ENCODE assay signal across 10 mouse cellular contexts in the genomic region with DNA sequence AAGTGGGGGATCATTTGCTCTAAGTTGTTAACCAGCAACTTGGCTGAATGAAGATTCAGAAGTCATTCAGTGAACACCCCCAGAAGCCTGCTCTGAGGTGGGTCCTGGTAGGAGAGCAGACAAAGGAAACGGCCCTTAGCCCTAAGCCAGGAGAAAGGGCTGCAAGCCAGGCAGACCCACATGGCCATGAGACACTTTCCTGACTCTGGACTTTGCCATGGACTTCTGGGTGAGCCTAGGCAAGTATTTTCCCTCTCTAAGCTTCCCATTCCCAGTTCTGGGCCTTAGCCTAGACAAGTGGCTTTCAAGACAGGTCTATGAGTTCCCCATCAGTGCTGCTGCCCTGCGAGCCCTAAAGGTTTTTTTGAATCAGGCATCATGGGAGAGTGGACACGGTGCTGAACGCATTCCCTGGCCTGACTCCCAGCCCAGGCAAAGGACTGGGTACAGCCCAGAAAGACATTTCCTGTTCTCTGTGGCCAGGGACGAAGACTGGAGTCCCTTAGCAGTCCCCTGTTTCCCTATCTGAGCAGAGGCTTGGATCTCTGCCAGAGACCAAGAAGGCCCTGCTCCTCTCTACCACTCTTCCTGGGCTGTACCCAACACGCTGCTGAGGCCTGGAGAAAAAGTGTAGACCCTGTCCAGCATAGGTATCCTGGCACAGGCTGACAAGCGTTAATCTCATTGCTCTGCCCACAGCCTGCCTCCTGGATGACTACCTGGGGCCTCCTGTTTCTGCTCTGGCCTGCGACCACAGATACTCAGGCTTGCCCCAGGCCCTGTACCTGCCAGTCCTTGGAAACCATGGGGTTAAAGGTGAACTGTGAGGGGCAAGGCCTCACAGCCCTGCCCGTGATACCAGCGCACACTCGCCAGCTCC. TPM values are rescaled to one million over a fixed set of nuclear protein-coding genes. Genes with fewer than 3 reads are reported as not detected.
DNase-seq lines count a peak whose midpoint lies in the region; ATAC-seq and TF ChIP-seq lines count a peak whose summit lies in the region.
"Had no signal": no experiment of that assay in that cellular context is flagged by ENCODE, and none has a peak within 500 bp of the region (broad histone marks: within the 10 kb centered on the region; RNA-seq: fewer than 3 reads in every experiment).

No protein-coding gene starts in this region.

- H3K9me3 ChIP-seq in megakaryocyte, embryonic 14.5 days, result no peaks in the 10 kb centered on the region
- no peaks in the 10 kb centered on the region for H3K9me3 ChIP-seq in intestine, embryonic 16.5 days (ENCODE audit: control insufficient read depth, low read length)

- WGBS in intestine, embryonic 16.5 days, result 69% methylated on average over 11 of the region's 11 CpGs
- 56% methylated on average over 11 of the region's 11 CpGs for WGBS in thymus, adult 2 months

- peak overlapping the region; percentile 93 for H3K4me3 ChIP-seq in megakaryocyte, embryonic 14.5 days (replicated peaks)
- H3K4me3 ChIP-seq in intestine, embryonic 16.5 days (ENCODE audit: low read length), result no peak overlapping the region
- H3K4me3 ChIP-seq in thymus, adult 2 months (ENCODE audit: control insufficient read depth, insufficient read depth, low read length), result no peak overlapping the region

- TF ChIP-seq POLR2A in thymus, adult 2 months (IDR thresholded peaks at IDR 0.05; ENCODE audit: control insufficient read depth, extremely low read depth, insufficient read depth, low read length, poor library complexity), result no peak

- peaks cover 71% of the 10 kb centered on the region for H3K4me1 ChIP-seq in megakaryocyte, embryonic 14.5 days
- H3K4me1 ChIP-seq in intestine, embryonic 16.5 days (ENCODE audit: control insufficient read depth, insufficient read depth, low read length), result peaks cover 17% of the 10 kb centered on the region
- H3K4me1 ChIP-seq in thymus, adult 2 months (replicated peaks; ENCODE audit: control insufficient read depth, insufficient read depth, low read length), result no peaks in the 10 kb centered on the region

- TF ChIP-seq CTCF in thymus, adult 2 months (IDR thresholded peaks at IDR 0.05; ENCODE audit: borderline replicate concordance, control insufficient read depth, extremely low read depth, insufficient read depth, low read length, poor library complexity), result no peak

- no peak overlapping the region for H3K4me2 ChIP-seq in intestine, embryonic 16.5 days (ENCODE audit: low read depth, low read length)

- peak overlapping the region; percentile 18; the same call in 1 of the 2 replicates for H3K27ac ChIP-seq in intestine, embryonic 16.5 days (ENCODE audit: low read length)
- no peak overlapping the region for H3K27ac ChIP-seq in thymus, adult 2 months (ENCODE audit: control insufficient read depth, insufficient read depth, low read length)
- H3K27ac ChIP-seq: kidney, postnatal 0 days had no signal

- H3K36me3 ChIP-seq in megakaryocyte, embryonic 14.5 days (replicated peaks; ENCODE audit: low read length), result peaks cover 35% of the 10 kb centered on the region
- no peaks in the 10 kb centered on the region for H3K36me3 ChIP-seq in intestine, embryonic 16.5 days (ENCODE audit: control insufficient read depth, insufficient read depth, low read length)
- H3K36me3 ChIP-seq in thymus, adult 2 months (ENCODE audit: control insufficient read depth, insufficient read depth, low read length), result no peaks in the 10 kb centered on the region

- no peaks in the 10 kb centered on the region for H3K27me3 ChIP-seq in megakaryocyte, embryonic 14.5 days (replicated peaks)
- no peaks in the 10 kb centered on the region for H3K27me3 ChIP-seq in intestine, embryonic 16.5 days (replicated peaks; ENCODE audit: control insufficient read depth, insufficient read depth, low read length)
- no peaks in the 10 kb centered on the region for H3K27me3 ChIP-seq in thymus, adult 2 months (ENCODE audit: control insufficient read depth, insufficient read depth, low read length)

- DNase-seq in layer of hippocampus, postnatal 10 days (ENCODE audit: low spot score in 2 of 2), result no peak
- DNase-seq in thymus, adult 2 months, result no peak
- no peak for DNase-seq in frontal cortex, postnatal 25 days (ENCODE audit: low spot score in 2 of 2)

- H3K9ac ChIP-seq in intestine, embryonic 16.5 days (ENCODE audit: low read depth, low read length), result peak overlapping the region; percentile 29; the same call in 1 of the 2 replicates

- no peak for ATAC-seq in megakaryocyte, adult 5-6 weeks (ENCODE audit: poor library complexity, severe bottlenecking)
- ATAC-seq in erythroblast, adult 5-6 weeks (replicated peaks; ENCODE audit: low FRiP score, poor library complexity, severe bottlenecking), result peak; percentile 16; the same call in 1 of the 2 replicates
- peak; percentile 32 for ATAC-seq in intestine, embryonic 16.5 days
- ATAC-seq in megakaryocyte-erythroid progenitor cell, adult 5-6 weeks (replicated peaks; ENCODE audit: low FRiP score, low TSS enrichment, poor library complexity, severe bottlenecking), result peak; percentile 32

RNA-seq across cellular contexts. Expression of a gene that starts 0.7 kb away (rescaled TPM):
- 2,862 and 6,438 TPM in 2 replicates for polyA plus RNA-seq in megakaryocyte, embryonic 14.5 days (2012; ENCODE audit: insufficient read depth, low replicate concordance)
- 0.16 and 1.2 TPM in 2 replicates for total RNA-seq in megakaryocyte, adult 5-6 weeks (2015)
- total RNA-seq in megakaryocyte, adult 5-6 weeks (2017), result 0.59 TPM in 1 of 2 replicates, not detected in the other
- total RNA-seq in erythroblast, adult 5-6 weeks (2015; ENCODE audit: low replicate concordance), result 5.4 and 7.7 TPM in 2 replicates
- total RNA-seq in erythroblast, adult 5-6 weeks (2017; ENCODE audit: low replicate concordance), result 4.9 and 5.6 TPM in 2 replicates
- 1.5 and 2.0 TPM in 2 replicates for polyA plus RNA-seq in intestine, embryonic 16.5 days (2015; fragmentation: Nextera tagmentation; extraction: Ambion mirVana)
- total RNA-seq in megakaryocyte-erythroid progenitor cell, adult 5-6 weeks (2014; fragmentation: Nextera tagmentation), result 1.8 and 4.5 TPM in 2 replicates
- total RNA-seq in megakaryocyte-erythroid progenitor cell, adult 5-6 weeks (2017), result 3.1 and 7.3 TPM in 2 replicates
- total RNA-seq in layer of hippocampus, postnatal 10 days (2021), result under 1 TPM; 0.40 to 0.57 TPM
- 1.2 and 2.6 TPM in 2 replicates for polyA plus RNA-seq in thymus, adult 2 months (2012; rRNA removed)
- total RNA-seq: gastrocnemius, adult 18-20 months had no signal

RNA-seq across cellular contexts. Expression of a gene that starts 33.4 kb away (rescaled TPM):
- polyA plus RNA-seq in megakaryocyte, embryonic 14.5 days (2012; ENCODE audit: insufficient read depth, low replicate concordance), result 27.5 and 77.6 TPM in 2 replicates
- total RNA-seq in megakaryocyte, adult 5-6 weeks (2015), result 36.4 and 40.7 TPM in 2 replicates
- 12.7 and 13.3 TPM in 2 replicates for total RNA-seq in megakaryocyte, adult 5-6 weeks (2017)
- 173 and 230 TPM in 2 replicates for total RNA-seq in erythroblast, adult 5-6 weeks (2015; ENCODE audit: low replicate concordance)
- 219 and 239 TPM in 2 replicates for total RNA-seq in erythroblast, adult 5-6 weeks (2017; ENCODE audit: low replicate concordance)
- polyA plus RNA-seq in intestine, embryonic 16.5 days (2015; fragmentation: Nextera tagmentation; extraction: Ambion mirVana), result 11.3 and 12.2 TPM in 2 replicates
- 49.7 and 51.5 TPM in 2 replicates for total RNA-seq in megakaryocyte-erythroid progenitor cell, adult 5-6 weeks (2014; fragmentation: Nextera tagmentation)
- 4.5 and 9.9 TPM in 2 replicates for total RNA-seq in megakaryocyte-erythroid progenitor cell, adult 5-6 weeks (2017)
- total RNA-seq in layer of hippocampus, postnatal 10 days (2021), result 10 to 100 TPM; 19.3 to 21.2 TPM
- 54.4 and 56.0 TPM in 2 replicates for polyA plus RNA-seq in thymus, adult 2 months (2012; rRNA removed)

RNA-seq across cellular contexts. Expression of a gene that starts 47.9 kb away (rescaled TPM):
- polyA plus RNA-seq in megakaryocyte, embryonic 14.5 days (2012; ENCODE audit: insufficient read depth, low replicate concordance), result 1.2 TPM in 1 of 2 replicates, not detected in the other
- total RNA-seq in megakaryocyte, adult 5-6 weeks (2015), result 0.39 TPM in 1 of 2 replicates, not detected in the other
- total RNA-seq in megakaryocyte, adult 5-6 weeks (2017), result not detected in 2 replicates
- total RNA-seq in erythroblast, adult 5-6 weeks (2015; ENCODE audit: low replicate concordance), result not detected in 2 replicates
- total RNA-seq in erythroblast, adult 5-6 weeks (2017; ENCODE audit: low replicate concordance), result not detected in 2 replicates
- 0.69 and 0.73 TPM in 2 replicates for polyA plus RNA-seq in intestine, embryonic 16.5 days (2015; fragmentation: Nextera tagmentation; extraction: Ambion mirVana)
- 0.48 and 0.77 TPM in 2 replicates for total RNA-seq in megakaryocyte-erythroid progenitor cell, adult 5-6 weeks (2014; fragmentation: Nextera tagmentation)
- total RNA-seq in megakaryocyte-erythroid progenitor cell, adult 5-6 weeks (2017), result 0.72 and 1.2 TPM in 2 replicates
- 1 to 10 TPM; 3.6 to 7.4 TPM for total RNA-seq in layer of hippocampus, postnatal 10 days (2021)
- 0.17 and 0.55 TPM in 2 replicates for polyA plus RNA-seq in thymus, adult 2 months (2012; rRNA removed)

RNA-seq across cellular contexts. Expression of a gene that starts 57.1 kb away (rescaled TPM):
- polyA plus RNA-seq in megakaryocyte, embryonic 14.5 days (2012; ENCODE audit: insufficient read depth, low replicate concordance), result 13.2 TPM in 1 of 2 replicates, not detected in the other
- total RNA-seq in megakaryocyte, adult 5-6 weeks (2015), result 2.5 and 6.0 TPM in 2 replicates
- total RNA-seq in megakaryocyte, adult 5-6 weeks (2017), result 25.6 and 28.7 TPM in 2 replicates
- total RNA-seq in erythroblast, adult 5-6 weeks (2015; ENCODE audit: low replicate concordance), result 1.3 TPM in 2 replicates
- total RNA-seq in erythroblast, adult 5-6 weeks (2017; ENCODE audit: low replicate concordance), result 12.8 and 18.0 TPM in 2 replicates
- 3.7 and 4.1 TPM in 2 replicates for polyA plus RNA-seq in intestine, embryonic 16.5 days (2015; fragmentation: Nextera tagmentation; extraction: Ambion mirVana)
- total RNA-seq in megakaryocyte-erythroid progenitor cell, adult 5-6 weeks (2014; fragmentation: Nextera tagmentation), result 0.81 and 3.3 TPM in 2 replicates
- total RNA-seq in megakaryocyte-erythroid progenitor cell, adult 5-6 weeks (2017), result 18.3 and 19.5 TPM in 2 replicates
- total RNA-seq in layer of hippocampus, postnatal 10 days (2021), result 1 to 10 TPM; 2.7 to 4.4 TPM
- polyA plus RNA-seq in thymus, adult 2 months (2012; rRNA removed), result 0.56 and 1.2 TPM in 2 replicates
